Mouse (Mus musculus) Patski (cell line): Measurements from ENCODE around the gene Rexo1. TPM values are rescaled to one million over a fixed set of nuclear protein-coding genes. Genes with fewer than 3 reads are reported as not detected.

Source experiments
- ATAC-seq: fragments of 100-300 bp; one replicate; pipeline ENCODE4 v1.8.0; 2021
- CTCF ChIA-PET: fragments of 350-600 bp; sonication (Branson Sonifier 250); formaldehyde crosslinking; loops from one replicate; lab custom pipeline; 2022; ENCODE audit warnings: inconsistent platforms; lab: Charles Lee
- POLR2A ChIA-PET: fragments of 350-600 bp; sonication (Branson Sonifier 250); formaldehyde crosslinking; loops from one replicate; lab custom pipeline; 2022; ENCODE audit warnings: antibody characterized with exemption, inconsistent platforms; lab: Charles Lee
- DNase-seq: peaks from one replicate; pipeline ENCODE4 v3.0.0-alpha.2; 2011; ENCODE audit warnings: low read depth, low spot score
- H3K27me3 ChIP-seq: fragments of 371-371 bp; one replicate; pipeline ENCODE4 v1.5.1; 2021
- CTCF ChIP-seq: fragments of 100-300 bp; IDR thresholded peaks from one replicate; pipeline ENCODE4 v1.5.1; 2021
- in situ Hi-C: fragments of 300-500 bp; cut with MboI; formaldehyde crosslinking; loops from 3 replicates; pipeline ENCODE4 v1.11.1; 2018; ENCODE audit warnings: low pct_unique_long_range_greater_than_20kb, mixed read lengths
- polyA plus RNA-seq: library from polyadenylated mRNA; unstranded; gene quantifications from one replicate; pipeline ENCODE4 v1.2.3, GENCODE M21; 2021

Gene Rexo1
- polyA plus RNA-seq, 1 experiment from 2014 or later: 32.2 TPM

GRCm38 (mm10) chr10:80585581-80585980, 24.2 kb upstream of the Rexo1 start:
- H3K27me3 ChIP-seq: no peaks in the 10 kb centered on the region
- TF ChIP-seq CTCF: no peak
- in situ Hi-C loops: no loop called here
- no peak for ATAC-seq
- no peak for DNase-seq
- ChIA-PET CTCF (interaction anchor here (1.4 kb wide), 1 partner anchor 12 kb away, joined by 3 read pairs; no protein-coding TSS in a partner anchor), POLR2A (no interaction called here)

GRCm38 (mm10) chr10:80584642-80585552, 23.5 kb upstream of the Rexo1 start:
- CTCF ChIA-PET: interaction anchor here (0.9 to 1.4 kb wide), 2 partner anchors 11 to 23 kb away, joined by 3 read pairs; partner anchors contain the start of gene Rexo1
- no peak for TF ChIP-seq CTCF
- ATAC-seq (no peak), DNase-seq (no peak)
- POLR2A ChIA-PET: no interaction called here
- in situ Hi-C loops: no loop called here
- no peaks in the 10 kb centered on the region for H3K27me3 ChIP-seq

GRCm38 (mm10) chr10:80584045-80584488, 22.7 kb upstream of the Rexo1 start:
- ATAC-seq (no peak), DNase-seq (no peak)
- no peak for TF ChIP-seq CTCF
- in situ Hi-C loops: no loop called here
- ChIA-PET CTCF (interaction anchor here (0.9 kb wide), 1 partner anchor 22 kb away, joined by 3 read pairs; the partner anchor contains the start of gene Rexo1), POLR2A (no interaction called here)
- H3K27me3 ChIP-seq: no peaks in the 10 kb centered on the region

GRCm38 (mm10) chr10:80583047-80583446, 21.7 kb upstream of the Rexo1 start:
- TF ChIP-seq CTCF: no peak
- no peaks in the 10 kb centered on the region for H3K27me3 ChIP-seq
- no peak for DNase-seq
- in situ Hi-C loops: no loop called here
- ChIA-PET CTCF (no interaction called here), POLR2A (no interaction called here)
- no peak for ATAC-seq

- in situ Hi-C loops: loop anchor here (5.0 kb wide), 1 partner anchor 108 kb away; no protein-coding TSS in a partner anchor
- DNase-seq (no peak), ATAC-seq (no peak)
- POLR2A ChIA-PET: interaction anchor here (0.7 to 1.2 kb wide), 3 partner anchors 11 to 99 kb away, joined by 3 to 5 read pairs (median 4); partner anchors contain the start of genes Abhd17a, Mknk2 and Rexo1
- CTCF ChIA-PET: interaction anchor here (0.5 to 2.6 kb wide), 22 partner anchors 8 to 176 kb away, joined by 3 to 21 read pairs (median 4); partner anchors contain the start of genes Abhd17a, Mknk2 and Rexo1
- H3K27me3 ChIP-seq: no peaks in the 10 kb centered on the region
- no peak for TF ChIP-seq CTCF
Measured at GRCm38 (mm10) chr10:80578911-80579310, 17.6 kb upstream of the Rexo1 start.

- POLR2A ChIA-PET: interaction anchor here (0.6 to 1.2 kb wide), 4 partner anchors 11 to 110 kb away, joined by 3 to 5 read pairs (median 4); partner anchors contain the start of genes Abhd17a, Mknk2 and Rexo1
- ATAC-seq (peak; percentile 19), DNase-seq (no peak)
- H3K27me3 ChIP-seq: no peaks in the 10 kb centered on the region
- in situ Hi-C loops: loop anchor here (5.0 kb wide), 1 partner anchor 109 kb away; no protein-coding TSS in a partner anchor
- CTCF ChIA-PET: interaction anchor here (0.5 to 2.6 kb wide), 21 partner anchors 8 to 176 kb away, joined by 3 to 21 read pairs (median 4); partner anchors contain the start of genes Abhd17a, Mknk2 and Rexo1
- TF ChIP-seq CTCF: no peak
Measured at GRCm38 (mm10) chr10:80578131-80578750, 16.9 kb upstream of the Rexo1 start.

GRCm38 (mm10) chr10:80577195-80578130, 16.1 kb upstream of the Rexo1 start, which contains the start of gene Klf16:
Gene Klf16, minus strand, starts transcription at chr10:80577321.
- no peak for TF ChIP-seq CTCF
- peak; percentile 75 for DNase-seq
- no peaks in the 10 kb centered on the region for H3K27me3 ChIP-seq
- ChIA-PET POLR2A (interaction anchor here (0.6 to 1.2 kb wide), 2 partner anchors 12 to 110 kb away, joined by 3 to 5 read pairs; partner anchors contain the start of gene Abhd17a), CTCF (interaction anchor here (0.6 to 2.6 kb wide), 6 partner anchors 12 to 117 kb away, joined by 3 to 21 read pairs (median 4); partner anchors contain the start of gene Abhd17a)
- in situ Hi-C loops: loop anchor here (5.0 kb wide), 1 partner anchor 110 kb away; no protein-coding TSS in a partner anchor
- ATAC-seq: peak; percentile 67

GRCm38 (mm10) chr10:80576351-80577194, 15.2 kb upstream of the Rexo1 start:
- ATAC-seq (no peak), DNase-seq (no peak)
- POLR2A ChIA-PET: no interaction called here
- in situ Hi-C loops: loop anchor here (5.0 kb wide), 1 partner anchor 111 kb away; no protein-coding TSS in a partner anchor
- no peaks in the 10 kb centered on the region for H3K27me3 ChIP-seq
- no peak for TF ChIP-seq CTCF
- CTCF ChIA-PET: no interaction called here
